Mouse (Mus musculus) limb, embryonic 14.5 days (tissue): ENCODE results near the gene A430005L14Rik. TPM values are rescaled to one million over a fixed set of nuclear protein-coding genes. Genes with fewer than 3 reads are reported as not detected.

Experiments used
- ATAC-seq: fragments of 200-750 bp; cut with Nextera tagmentation; 2 replicates; pipeline ENCODE4 v1.8.0; 2017; ENCODE audit warnings: low read depth, moderate number of reproducible peaks, moderate TSS enrichment; ENCODE audit not compliant: low FRiP score
- DNase-seq: peaks from one replicate; pipeline ENCODE4 v3.0.0-alpha.2; 2015; ENCODE audit warnings: low spot score
- H3K27ac ChIP-seq: fragments of 300-500 bp; sonication (generic); replicated peaks from 2 replicates; pipeline ENCODE4 v1.5.1; 2014; ENCODE audit warnings: low read depth, mild to moderate bottlenecking, low read length, moderate library complexity, mixed read lengths
- H3K27me3 ChIP-seq: fragments of 300-500 bp; sonication (generic); 2 replicates; pipeline ENCODE4 v1.6.1; 2014; ENCODE audit warnings: low read length, mixed read lengths; ENCODE audit not compliant: control insufficient read depth, insufficient read depth
- H3K36me3 ChIP-seq: fragments of 300-500 bp; sonication (generic); 2 replicates; pipeline ENCODE4 v1.6.1; 2014; ENCODE audit warnings: mild to moderate bottlenecking, low read length, moderate library complexity, mixed read lengths; ENCODE audit not compliant: control insufficient read depth, insufficient read depth
- H3K4me1 ChIP-seq: fragments of 300-500 bp; sonication (generic); 2 replicates; pipeline ENCODE4 v1.6.1; 2014; ENCODE audit warnings: antibody characterized with exemption, low read length, mixed read lengths; ENCODE audit not compliant: control insufficient read depth, insufficient read depth
- H3K4me2 ChIP-seq: fragments of 300-500 bp; sonication (generic); replicated peaks from 2 replicates; pipeline ENCODE4 v1.6.1; 2014; ENCODE audit warnings: low read depth, mild to moderate bottlenecking, low read length, moderate library complexity; ENCODE audit not compliant: severe bottlenecking
- H3K4me3 ChIP-seq: fragments of 300-500 bp; sonication (generic); replicated peaks from 2 replicates; pipeline ENCODE4 v1.5.1; 2014; ENCODE audit warnings: low read length
- H3K9ac ChIP-seq: fragments of 300-500 bp; sonication (generic); 2 replicates; pipeline ENCODE4 v1.6.1; 2014; ENCODE audit warnings: mild to moderate bottlenecking, low read depth, low read length, moderate library complexity; ENCODE audit not compliant: severe bottlenecking
- H3K9me3 ChIP-seq: fragments of 300-500 bp; sonication (generic); 2 replicates; pipeline ENCODE4 v1.6.1; 2016; ENCODE audit warnings: low read length; ENCODE audit not compliant: control insufficient read depth
- POLR2A ChIP-seq: fragments of 200-500 bp; IDR thresholded peaks from 2 replicates; pipeline ENCODE4 v1.8.0; 2012; ENCODE audit warnings: inconsistent platforms, mild to moderate bottlenecking, moderate library complexity, borderline replicate concordance; ENCODE audit not compliant: insufficient read depth, insufficient read length; ENCODE audit errors: extremely low read depth
- WGBS: fragments of 180-500 bp; shearing (Covaris S2); extraction: QIAGEN DNeasy Blood & Tissue Kit; methylation state at CpG from one replicate; pipeline ENCODE4 v1.1.7; 2014; 5-methylcytosine and 5-hydroxymethylcytosine counted together
- polyA plus RNA-seq, 2 experiments: library from polyadenylated mRNA; depleted of rRNA in 1 of 2; stranded (reverse) in 1 of 2; unstranded in 1 of 2; fragments of >200 nt; fragmentation: Nextera tagmentation in 1 of 2; extraction: Ambion mirVana in 1 of 2; gene quantifications; 2 replicates each; pipeline versions ENCODE4 v1.2.1 to v1.2.3; 2012 to 2014

Gene A430005L14Rik
- polyA plus RNA-seq, 2 experiments: 44.4 to 71.6 TPM

DNA sequence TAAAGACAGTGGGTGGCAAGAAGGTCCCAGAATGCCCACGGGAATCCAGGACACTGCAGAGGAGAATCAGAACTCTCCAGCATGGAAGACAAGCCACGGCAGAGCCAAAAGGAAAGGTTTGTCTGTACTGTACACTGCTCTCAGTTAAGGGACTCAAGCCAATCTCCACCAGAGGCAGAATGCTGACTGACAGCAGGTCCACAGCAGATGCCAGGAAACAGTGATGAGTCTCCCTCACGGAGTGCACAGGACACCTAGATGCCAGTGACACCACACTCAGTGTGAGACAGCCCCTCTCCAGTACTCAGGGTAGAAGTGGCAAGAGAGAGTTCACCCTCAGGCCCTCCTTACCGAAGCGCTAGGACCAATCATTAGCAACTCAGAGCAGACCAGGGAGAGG is 9.6 kb downstream of the A430005L14Rik start:
- no peak for TF ChIP-seq POLR2A
- no peak overlapping the region for H3K27ac ChIP-seq
- H3K4me3 ChIP-seq: no peak overlapping the region
- H3K4me2 ChIP-seq: no peak overlapping the region
- peaks cover 66% of the 10 kb centered on the region for H3K36me3 ChIP-seq
- no peaks in the 10 kb centered on the region for H3K4me1 ChIP-seq
- DNase-seq: no peak
- no peak overlapping the region for H3K9ac ChIP-seq
- no peaks in the 10 kb centered on the region for H3K9me3 ChIP-seq
- no peak for ATAC-seq
- H3K27me3 ChIP-seq: no peaks in the 10 kb centered on the region
- WGBS: 86% methylated on average over 5 of the region's 5 CpGs

GRCm38 (mm10) chr4:153967556-153967955 is 10.5 kb downstream of the A430005L14Rik start:
- ATAC-seq: no peak
- WGBS: 71% methylated on average over 2 of the region's 2 CpGs

GRCm38 (mm10) chr4:153968063-153968462 is 11.0 kb downstream of the A430005L14Rik start:
- WGBS: 72% methylated on average over 2 of the region's 2 CpGs
- H3K27me3 ChIP-seq: no peaks in the 10 kb centered on the region
- no peak overlapping the region for H3K9ac ChIP-seq
- no peak overlapping the region for H3K4me2 ChIP-seq
- DNase-seq (no peak), ATAC-seq (no peak)
- H3K4me1 ChIP-seq: no peaks in the 10 kb centered on the region
- H3K4me3 ChIP-seq: no peak overlapping the region
- no peak overlapping the region for H3K27ac ChIP-seq
- peaks cover 55% of the 10 kb centered on the region for H3K36me3 ChIP-seq
- TF ChIP-seq POLR2A: no peak
- no peaks in the 10 kb centered on the region for H3K9me3 ChIP-seq

More at GRCm38 (mm10) chr4:153967556-153967955, 10.5 kb downstream of the A430005L14Rik start:
- no peaks in the 10 kb centered on the region for H3K9me3 ChIP-seq
- no peaks in the 10 kb centered on the region for H3K4me1 ChIP-seq
- DNase-seq: no peak
- no peak overlapping the region for H3K4me2 ChIP-seq
- TF ChIP-seq POLR2A: no peak
- peaks cover 60% of the 10 kb centered on the region for H3K36me3 ChIP-seq
- no peak overlapping the region for H3K4me3 ChIP-seq
- H3K27me3 ChIP-seq: no peaks in the 10 kb centered on the region
- no peak overlapping the region for H3K27ac ChIP-seq
- no peak overlapping the region for H3K9ac ChIP-seq

DNA sequence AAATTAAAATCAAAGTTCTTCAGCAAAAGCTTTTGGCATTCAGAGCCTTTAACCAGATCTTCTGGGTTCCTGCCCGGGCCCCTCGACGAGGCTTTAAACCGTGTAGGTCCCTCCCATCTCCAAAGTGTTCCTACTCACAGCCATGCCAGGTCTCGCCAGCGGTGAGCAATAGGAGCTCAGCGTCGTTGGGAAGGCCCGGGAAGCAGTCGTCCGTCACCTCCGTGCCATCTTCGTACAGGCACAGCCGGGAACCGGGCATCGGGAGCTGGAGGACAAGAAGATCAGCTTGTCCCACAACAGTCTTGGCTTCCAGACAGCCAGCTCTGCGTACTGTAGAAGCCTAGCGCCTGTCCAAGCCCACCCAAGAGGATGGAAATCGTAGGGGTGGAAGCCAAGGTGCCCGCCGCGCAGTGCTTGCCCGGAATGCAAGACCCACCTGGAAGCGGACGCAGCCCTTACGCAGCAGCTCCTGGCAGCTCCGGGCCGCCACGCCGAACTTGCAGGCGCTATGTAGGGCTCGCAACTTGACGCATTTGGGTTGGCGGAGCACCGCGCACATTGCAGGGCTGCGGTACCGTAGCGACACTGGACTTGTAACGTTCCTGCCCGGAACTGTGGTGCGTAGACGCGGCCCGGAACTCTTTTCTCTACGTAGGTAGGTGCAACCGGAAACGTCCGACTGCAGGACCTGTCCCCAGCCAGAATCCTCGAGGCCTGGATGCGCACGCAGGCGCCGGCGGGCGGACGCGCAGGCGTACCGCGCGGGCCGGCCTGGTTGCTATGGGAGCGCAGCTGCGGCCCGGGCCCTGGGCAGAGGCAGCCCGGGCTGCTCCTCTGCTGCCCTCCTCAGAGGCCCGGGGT is 17.6 kb downstream of the A430005L14Rik start, which contains the start of the genes Dffb and Cep104:
Gene Dffb (minus strand): TSS at position 696 of the 861 bp plus-strand sequence.
Gene Cep104 (plus strand): TSS at position 764 of the 861 bp plus-strand sequence.
- H3K9ac ChIP-seq: peak within 1 kb of the TSS; percentile 84
- WGBS: 2% methylated on average over 63 of the region's 68 CpGs
- H3K4me2 ChIP-seq: peak within 1 kb of the TSS; percentile 90
- H3K27me3 ChIP-seq: no peaks in the 10 kb centered on the region
- peak within 1 kb of the TSS; percentile 97 for H3K4me3 ChIP-seq
- TF ChIP-seq POLR2A: peak; percentile 48; the same call in 1 of the 2 replicates
- peaks cover 28% of the 10 kb centered on the region for H3K36me3 ChIP-seq
- peaks cover 8% of the 10 kb centered on the region for H3K4me1 ChIP-seq
- peak; percentile 97 for ATAC-seq
- no peaks in the 10 kb centered on the region for H3K9me3 ChIP-seq
- H3K27ac ChIP-seq: peak within 1 kb of the TSS; percentile 55
- peak; percentile 91 for DNase-seq

- ATAC-seq: peak; percentile 60
- WGBS: 1% methylated on average over 32 of the region's 33 CpGs
These were observed 18.2 kb downstream of the A430005L14Rik start for GRCm38 (mm10) chr4:153975292-153975662.

More at GRCm38 (mm10) chr4:153975292-153975662, 18.2 kb downstream of the A430005L14Rik start:
- Histone ChIP-seq H3K9ac (peak overlapping the region; percentile 84), H3K27ac (peak overlapping the region; percentile 55), H3K4me1 (peaks cover 8% of the 10 kb centered on the region), H3K4me3 (peak overlapping the region; percentile 97), H3K4me2 (peak overlapping the region; percentile 90), H3K36me3 (peaks cover 27% of the 10 kb centered on the region), H3K9me3 (no peaks in the 10 kb centered on the region), H3K27me3 (no peaks in the 10 kb centered on the region)
- DNase-seq: no peak
- TF ChIP-seq POLR2A: no peak
